Mouse (Mus musculus): ENCODE measurements around the gene Agtr1a.

DNA sequence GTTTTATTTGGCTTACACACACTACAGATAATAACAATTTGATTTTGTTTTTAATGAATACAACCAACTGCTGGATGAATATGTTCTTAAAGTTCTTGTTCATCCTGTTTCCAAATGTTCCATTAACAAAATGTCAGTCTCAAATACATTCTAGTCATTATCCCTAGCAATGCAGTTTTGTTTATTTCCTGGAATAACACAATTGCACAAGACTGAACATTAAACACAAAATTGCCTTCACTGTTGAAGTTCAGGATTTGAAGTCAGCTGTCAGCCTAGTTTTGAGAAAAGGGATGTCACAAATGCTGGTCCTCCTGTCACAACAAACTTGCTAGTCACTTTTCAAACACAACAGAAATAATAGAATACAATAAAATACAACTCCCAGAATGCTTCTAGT, 12.1 kb downstream of the Agtr1a start:
- TF ChIP-seq CTCF (IDR thresholded peaks at IDR 0.05; ENCODE audit: borderline replicate concordance, insufficient read depth, low read length) (no peak), POLR2A (IDR thresholded peaks at IDR 0.05; ENCODE audit: low read depth, low read length) (no peak)

Measured in embryonic fibroblast, embryonic 13.5 days (primary cell).